Mouse (Mus musculus): Measurements from ENCODE around the gene Lgals4.

DNA sequence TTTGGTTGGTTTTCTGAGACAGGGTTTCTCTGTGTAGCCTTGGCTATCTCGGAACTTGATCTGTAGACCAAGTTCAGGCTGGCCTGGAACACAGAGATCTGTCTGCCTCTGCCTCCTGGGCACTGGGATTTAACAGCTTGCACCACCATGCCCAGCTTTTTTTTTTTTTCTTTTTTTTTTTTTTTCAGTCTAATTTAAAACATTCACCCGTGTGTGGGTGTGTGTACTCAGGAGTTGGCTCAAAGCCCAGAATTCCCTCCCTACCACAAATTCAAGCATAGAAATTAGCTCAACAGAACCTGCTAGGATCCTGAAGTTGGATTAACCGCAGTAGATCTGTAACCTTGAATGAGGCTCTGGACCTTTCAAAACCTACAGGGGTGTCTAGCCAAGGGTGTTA, 6.3 kb upstream of the Lgals4 start:
- TF ChIP-seq CTCF (IDR thresholded peaks at IDR 0.05; ENCODE audit: low read depth, low read length): no peak
- no peak for TF ChIP-seq POLR2A (IDR thresholded peaks at IDR 0.05; ENCODE audit: insufficient read depth, low read length)
